Mouse (Mus musculus): ENCODE results near the gene Olfr744. TPM values are rescaled to one million over a fixed set of nuclear protein-coding genes. Genes with fewer than 3 reads are reported as not detected.

Gene Olfr744
- not detected for polyA plus RNA-seq (2017; shearing (Covaris generic))

DNA sequence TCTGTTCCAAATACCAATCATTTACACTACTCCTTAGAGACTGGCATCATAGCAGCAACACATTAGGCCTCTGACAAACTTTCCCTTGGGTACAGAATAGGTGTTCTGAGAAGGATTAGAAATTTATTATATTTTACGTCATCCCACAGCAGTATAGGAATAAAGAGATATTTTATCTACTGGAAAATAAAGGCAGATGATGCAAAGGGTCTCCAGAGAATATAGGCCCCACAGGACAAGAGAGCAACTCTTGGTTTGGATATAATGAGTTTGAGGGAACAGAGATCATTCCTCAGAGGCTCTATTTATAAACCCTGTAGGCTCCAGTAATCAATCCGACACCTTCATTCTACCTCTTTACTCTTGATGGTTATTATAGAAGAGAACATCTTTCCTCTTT is at the start of gene Olfr744:
Gene Olfr744 (plus strand): TSS at position 301 of the 400 bp plus-strand sequence.

DNA sequence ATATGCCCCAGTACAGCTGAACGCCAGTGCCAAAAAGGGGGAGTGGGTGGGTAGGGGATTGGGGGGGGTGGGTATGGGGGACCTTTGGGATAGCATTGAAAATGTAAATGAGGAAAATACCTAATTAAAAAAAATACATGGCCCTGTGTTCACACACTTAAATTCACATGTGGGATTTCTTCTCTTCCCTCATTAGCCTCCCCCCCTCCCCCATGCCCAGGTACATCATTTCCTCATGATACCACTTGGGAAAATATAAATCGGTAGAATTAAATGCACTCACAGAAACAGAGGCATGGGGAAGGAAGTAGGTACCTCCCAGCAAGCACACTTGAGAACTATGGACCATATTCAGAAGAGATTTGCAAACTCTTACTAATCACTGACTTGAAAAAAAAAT is 24.4 kb downstream of the Olfr744 start, which contains the start of gene Olfr745:
Gene Olfr745 (plus strand): TSS at position 301 of the 400 bp plus-strand sequence.

DNA sequence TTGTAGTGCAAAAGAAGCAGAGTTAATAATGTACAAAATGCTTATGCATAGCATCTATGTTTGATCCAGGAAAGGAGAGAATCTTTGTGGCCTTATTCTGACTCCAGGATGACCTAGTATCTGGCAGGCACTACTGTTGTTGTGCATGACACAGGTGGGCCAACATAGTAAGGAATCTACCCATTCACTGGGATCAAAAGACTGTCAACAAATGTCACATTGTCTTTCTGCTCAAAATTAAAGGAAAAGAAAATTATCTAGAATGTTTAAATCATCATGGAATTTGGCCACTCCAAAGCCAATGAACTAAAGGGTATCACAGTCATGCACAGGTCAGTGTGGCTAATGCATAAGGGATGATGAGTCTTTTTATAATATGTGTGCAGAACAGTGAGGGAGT is 32.1 kb downstream of the Olfr744 start, which contains the start of gene Olfr746:
Gene Olfr746 (plus strand): TSS at position 301 of the 400 bp plus-strand sequence.

Other genes with a start within 250 kb of the Olfr744 start
- gene Olfr736, start 233.7 kb upstream of the Olfr744 start, polyA plus RNA-seq (2017; shearing (Covaris generic)): not detected
- not detected for gene Olfr738, start 207.3 kb upstream of the Olfr744 start, polyA plus RNA-seq (2017; shearing (Covaris generic))
- gene Olfr739, start 196.3 kb upstream of the Olfr744 start, polyA plus RNA-seq (2017; shearing (Covaris generic)): not detected
- not detected for gene Olfr740, start 169.3 kb upstream of the Olfr744 start, polyA plus RNA-seq (2017; shearing (Covaris generic))
- gene Olfr741, start 142.1 kb upstream of the Olfr744 start, polyA plus RNA-seq (2017; shearing (Covaris generic)): under 1 TPM in 1 of 2 experiments, not detected in 1; 0.20 TPM
- gene Olfr742, start 111.3 kb upstream of the Olfr744 start, polyA plus RNA-seq (2017; shearing (Covaris generic)): under 1 TPM in 1 of 2 experiments, not detected in 1; 0.16 TPM
- gene Olfr743, start 93.0 kb upstream of the Olfr744 start, polyA plus RNA-seq (2017; shearing (Covaris generic)): not detected
- not detected for gene Olfr745, start 24.5 kb downstream of the Olfr744 start, polyA plus RNA-seq (2017; shearing (Covaris generic))
- not detected for gene Olfr746, start 32.2 kb downstream of the Olfr744 start, polyA plus RNA-seq (2017; shearing (Covaris generic))
- gene Olfr747, start 78.3 kb downstream of the Olfr744 start, polyA plus RNA-seq (2017; shearing (Covaris generic)): not detected
- gene Olfr748, start 92.5 kb downstream of the Olfr744 start, polyA plus RNA-seq (2017; shearing (Covaris generic)): under 1 TPM in 1 of 2 experiments, not detected in 1; 0.36 TPM
- not detected for gene Olfr749, start 130.2 kb downstream of the Olfr744 start, polyA plus RNA-seq (2017; shearing (Covaris generic))
- gene Ttc5, start 170.6 kb downstream of the Olfr744 start, polyA plus RNA-seq (2017; shearing (Covaris generic)): 100 to 1,000 TPM; 103 to 104 TPM
- gene Ccnb1ip1, start 192.9 kb downstream of the Olfr744 start, polyA plus RNA-seq (2017; shearing (Covaris generic)): not detected
- gene Parp2, start 193.0 kb downstream of the Olfr744 start, polyA plus RNA-seq (2017; shearing (Covaris generic)): 10 to 100 TPM; 59.8 to 62.3 TPM

Measured in activated CD4-positive, CD25-positive, alpha-beta regulatory T cell (primary cell).